Mouse (Mus musculus) right cerebral cortex, postnatal 14 days (tissue): ENCODE measurements around the gene Ppp4r3a.

Experiments used
- DNase-seq: peaks from one replicate; pipeline ENCODE4 v3.0.0; 2022

The Ppp4r3a gene

GRCm38 (mm10) chr12:100990291-100990690 lies 93.2 kb downstream of the Ppp4r3a start:
- DNase-seq, result no peak

- no peak for DNase-seq
Measured at GRCm38 (mm10) chr12:100989780-100990288, 93.7 kb downstream of the Ppp4r3a start.
